Mouse (Mus musculus) intestine, embryonic 16.5 days (tissue): ENCODE measurements around the gene Tectb. TPM values are rescaled to one million over a fixed set of nuclear protein-coding genes. Genes with fewer than 3 reads are reported as not detected.

Experiments
- ATAC-seq: fragments of 200-750 bp; cut with Nextera tagmentation; 2 replicates; pipeline ENCODE4 v1.8.0; 2017; ENCODE audit warnings: moderate TSS enrichment, moderate library complexity
- H3K27ac ChIP-seq: fragments of 300-500 bp; sonication (generic); 2 replicates; pipeline ENCODE4 v1.5.1; 2014; ENCODE audit warnings: mild to moderate bottlenecking, low read length
- H3K27me3 ChIP-seq: fragments of 300-500 bp; sonication (generic); replicated peaks from 2 replicates; pipeline ENCODE4 v1.6.1; 2014; ENCODE audit warnings: low read length, control low read depth, mixed read lengths; ENCODE audit not compliant: control insufficient read depth, insufficient read depth
- H3K36me3 ChIP-seq: fragments of 300-500 bp; sonication (generic); 2 replicates; pipeline ENCODE4 v1.6.1; 2014; ENCODE audit warnings: low read length, control low read depth; ENCODE audit not compliant: control insufficient read depth, insufficient read depth
- H3K4me1 ChIP-seq: fragments of 300-500 bp; sonication (generic); 2 replicates; pipeline ENCODE4 v1.6.1; 2014; ENCODE audit warnings: low read length, control low read depth, mixed read lengths; ENCODE audit not compliant: control insufficient read depth, insufficient read depth
- H3K4me2 ChIP-seq: fragments of 300-500 bp; sonication (generic); 2 replicates; pipeline ENCODE4 v1.6.1; 2014; ENCODE audit warnings: low read depth, low read length, control low read depth
- H3K4me3 ChIP-seq: fragments of 300-500 bp; sonication (generic); 2 replicates; pipeline ENCODE4 v1.5.1; 2014; ENCODE audit warnings: mild to moderate bottlenecking, low read length
- H3K9ac ChIP-seq: fragments of 300-500 bp; sonication (generic); 2 replicates; pipeline ENCODE4 v1.6.1; 2014; ENCODE audit warnings: low read depth, low read length
- H3K9me3 ChIP-seq: fragments of 300-500 bp; sonication (generic); 2 replicates; pipeline ENCODE4 v1.6.1; 2016; ENCODE audit warnings: low read length, control low read depth; ENCODE audit not compliant: control insufficient read depth
- WGBS: fragments of 180-500 bp; shearing (Covaris S2); extraction: QIAGEN DNeasy Blood & Tissue Kit; methylation state at CpG from one replicate; pipeline ENCODE4 v1.1.7; 2014; 5-methylcytosine and 5-hydroxymethylcytosine counted together
- polyA plus RNA-seq: library from polyadenylated mRNA; unstranded; fragments of >200 nt; fragmentation: Nextera tagmentation; extraction: Ambion mirVana; gene quantifications from 2 replicates; pipeline ENCODE4 v1.2.1, GENCODE M21; 2015

Tectb gene
- polyA plus RNA-seq = 0.18 TPM in 1 of 2 replicates, not detected in the other

- 82% methylated on average over 5 of the region's 5 CpGs for WGBS
- Histone ChIP-seq H3K36me3 (no peaks in the 10 kb centered on the region), H3K4me3 (no peak within 1 kb of the TSS), H3K4me1 (0 out of 2 replicates have a peak, but pooled peaks cover 2% of the 10 kb centered on the region), H3K27ac (no peak within 1 kb of the TSS), H3K4me2 (no peak within 1 kb of the TSS), H3K27me3 (no peaks in the 10 kb centered on the region), H3K9ac (no peak within 1 kb of the TSS), H3K9me3 (no peaks in the 10 kb centered on the region)
- no peak for ATAC-seq
Measured at GRCm38 (mm10) chr19:55180433-55180832, at the start of gene Tectb. Tectb (plus strand) TSS chr19:55180733.

- WGBS = 38% methylated on average over 1 of the region's 1 CpGs
- no peak for ATAC-seq
Measured at GRCm38 (mm10) chr19:55131747-55132146, 48.8 kb upstream of the Tectb start.

GRCm38 (mm10) chr19:55132476-55132875, 48.1 kb upstream of the Tectb start:
- Histone ChIP-seq H3K27ac (no peak overlapping the region), H3K4me3 (no peak overlapping the region), H3K27me3 (no peaks in the 10 kb centered on the region), H3K36me3 (no peaks in the 10 kb centered on the region), H3K9me3 (no peaks in the 10 kb centered on the region), H3K9ac (no peak overlapping the region), H3K4me1 (peaks cover 19% of the 10 kb centered on the region), H3K4me2 (no peak overlapping the region)
- 70% methylated on average over 3 of the region's 3 CpGs for WGBS
- ATAC-seq = no peak

More at GRCm38 (mm10) chr19:55131747-55132146, 48.8 kb upstream of the Tectb start:
- H3K27me3 ChIP-seq = no peaks in the 10 kb centered on the region
- H3K4me2 ChIP-seq = no peak overlapping the region
- no peak overlapping the region for H3K4me3 ChIP-seq
- H3K36me3 ChIP-seq = no peaks in the 10 kb centered on the region
- no peak overlapping the region for H3K27ac ChIP-seq
- no peaks in the 10 kb centered on the region for H3K9me3 ChIP-seq
- peaks cover 12% of the 10 kb centered on the region for H3K4me1 ChIP-seq
- H3K9ac ChIP-seq = no peak overlapping the region

- ATAC-seq = peak; percentile 43
- 71% methylated on average over 9 of the region's 9 CpGs for WGBS
Measured at GRCm38 (mm10) chr19:55134521-55134920, 46.0 kb upstream of the Tectb start.

GRCm38 (mm10) chr19:55135918-55136317, 44.6 kb upstream of the Tectb start:
- Histone ChIP-seq H3K27ac (0 out of 2 replicates have a peak overlapping the region, but pooled peaks have one; percentile 10), H3K9me3 (no peaks in the 10 kb centered on the region), H3K4me2 (no peak overlapping the region), H3K27me3 (no peaks in the 10 kb centered on the region), H3K36me3 (no peaks in the 10 kb centered on the region), H3K9ac (no peak overlapping the region), H3K4me1 (peaks cover 32% of the 10 kb centered on the region), H3K4me3 (no peak overlapping the region)
- 92% methylated on average over 3 of the region's 3 CpGs for WGBS
- no peak for ATAC-seq

More at GRCm38 (mm10) chr19:55134521-55134920, 46.0 kb upstream of the Tectb start:
- Histone ChIP-seq H3K9me3 (no peaks in the 10 kb centered on the region), H3K9ac (no peak overlapping the region), H3K4me1 (peaks cover 32% of the 10 kb centered on the region), H3K27me3 (no peaks in the 10 kb centered on the region), H3K4me3 (no peak overlapping the region), H3K27ac (0 out of 2 replicates have a peak overlapping the region, but pooled peaks have one; percentile 15), H3K36me3 (no peaks in the 10 kb centered on the region), H3K4me2 (no peak overlapping the region)

GRCm38 (mm10) chr19:55136693-55137427, 43.7 kb upstream of the Tectb start:
- Histone ChIP-seq H3K36me3 (no peaks in the 10 kb centered on the region), H3K4me3 (no peak overlapping the region), H3K27me3 (no peaks in the 10 kb centered on the region), H3K9ac (no peak overlapping the region), H3K27ac (peak overlapping the region; percentile 76), H3K9me3 (no peaks in the 10 kb centered on the region), H3K4me1 (peaks cover 32% of the 10 kb centered on the region), H3K4me2 (no peak overlapping the region)
- ATAC-seq = peak; percentile 91
- WGBS = 28% methylated on average over 4 of the region's 4 CpGs

- Histone ChIP-seq H3K9ac (no peak overlapping the region; the same call in 1 of the 2 replicates), H3K27ac (peak overlapping the region; percentile 76), H3K27me3 (no peaks in the 10 kb centered on the region), H3K36me3 (no peaks in the 10 kb centered on the region), H3K4me3 (no peak overlapping the region), H3K9me3 (no peaks in the 10 kb centered on the region), H3K4me1 (peaks cover 32% of the 10 kb centered on the region), H3K4me2 (no peak overlapping the region)
- ATAC-seq = no peak
- WGBS = 47% methylated on average over 7 of the region's 7 CpGs
Measured at GRCm38 (mm10) chr19:55137884-55138283, 42.6 kb upstream of the Tectb start.

GRCm38 (mm10) chr19:55138506-55138905, 42.0 kb upstream of the Tectb start:
- Histone ChIP-seq H3K9ac (no peak overlapping the region), H3K4me3 (no peak overlapping the region), H3K36me3 (no peaks in the 10 kb centered on the region), H3K27me3 (no peaks in the 10 kb centered on the region), H3K9me3 (no peaks in the 10 kb centered on the region), H3K4me1 (peaks cover 32% of the 10 kb centered on the region), H3K27ac (no peak overlapping the region), H3K4me2 (no peak overlapping the region)
- WGBS = 83% methylated on average over 7 of the region's 7 CpGs
- ATAC-seq = no peak

- Histone ChIP-seq H3K27me3 (no peaks in the 10 kb centered on the region), H3K36me3 (no peaks in the 10 kb centered on the region), H3K27ac (no peak overlapping the region), H3K9me3 (no peaks in the 10 kb centered on the region), H3K4me2 (no peak overlapping the region), H3K4me1 (peaks cover 32% of the 10 kb centered on the region), H3K4me3 (no peak overlapping the region), H3K9ac (no peak overlapping the region)
- WGBS = 83% methylated on average over 7 of the region's 7 CpGs
- ATAC-seq = no peak
Measured at GRCm38 (mm10) chr19:55139301-55139700, 41.2 kb upstream of the Tectb start.
